Mouse (Mus musculus) lung, postnatal 0 days (tissue): ENCODE results near the gene Commd9. TPM values are rescaled to one million over a fixed set of nuclear protein-coding genes. Genes with fewer than 3 reads are reported as not detected.
A peak's percentile ranks its signal among the peaks of the same experiment; 100 is the strongest.

Source experiments
- ATAC-seq: fragments of 200-750 bp; cut with Nextera tagmentation; 2 replicates; pipeline ENCODE4 v1.8.0; 2017; ENCODE audit warnings: moderate library complexity
- DNase-seq: peaks from one replicate; pipeline ENCODE4 v3.0.0-alpha.2; 2016; ENCODE audit warnings: low spot score
- H3K27ac ChIP-seq: fragments of 300-500 bp; sonication (generic); 2 replicates; pipeline ENCODE4 v1.5.1; 2014; ENCODE audit warnings: antibody characterized with exemption, mild to moderate bottlenecking, low read length, mixed read lengths
- H3K27me3 ChIP-seq: fragments of 300-500 bp; sonication (generic); replicated peaks from 2 replicates; pipeline ENCODE4 v1.6.1; 2014; ENCODE audit warnings: low read length, mixed read lengths; ENCODE audit not compliant: insufficient read depth
- H3K36me3 ChIP-seq: fragments of 300-500 bp; sonication (generic); 2 replicates; pipeline ENCODE4 v1.6.1; 2014; ENCODE audit warnings: low read length, mixed read lengths; ENCODE audit not compliant: insufficient read depth
- H3K4me1 ChIP-seq: fragments of 300-500 bp; sonication (generic); 2 replicates; pipeline ENCODE4 v1.6.1; 2014; ENCODE audit warnings: antibody characterized with exemption, low read depth, low read length, mixed read lengths; ENCODE audit not compliant: insufficient read depth
- H3K4me2 ChIP-seq: fragments of 300-500 bp; sonication (generic); replicated peaks from 2 replicates; pipeline ENCODE4 v1.6.1; 2014; ENCODE audit warnings: low read depth, mild to moderate bottlenecking, low read length, moderate library complexity, mixed read lengths
- H3K4me3 ChIP-seq: fragments of 300-500 bp; sonication (generic); 2 replicates; pipeline ENCODE4 v1.5.1; 2014; ENCODE audit warnings: low read depth, low read length
- H3K9ac ChIP-seq: fragments of 300-500 bp; sonication (generic); replicated peaks from 2 replicates; pipeline ENCODE4 v1.6.1; 2014; ENCODE audit warnings: low read depth, mild to moderate bottlenecking
- H3K9me3 ChIP-seq: fragments of 300-500 bp; sonication (generic); 2 replicates; pipeline ENCODE4 v1.6.1; 2016; ENCODE audit warnings: low read length, mixed read lengths
- CTCF ChIP-seq: IDR thresholded peaks from 2 replicates; pipeline ENCODE4 v1.5.1; 2016; ENCODE audit warnings: antibody characterized with exemption, mild to moderate bottlenecking
- EP300 ChIP-seq: IDR thresholded peaks from 2 replicates; pipeline ENCODE4 v1.6.1; 2016; ENCODE audit warnings: antibody characterized with exemption, mild to moderate bottlenecking, control low read depth
- WGBS: fragments of 180-500 bp; shearing (Covaris S2); extraction: QIAGEN DNeasy Blood & Tissue Kit; methylation state at CpG from one replicate; pipeline ENCODE4 v1.1.7; 2014; 5-methylcytosine and 5-hydroxymethylcytosine counted together
- polyA plus RNA-seq: library from polyadenylated mRNA; unstranded; fragments of >200 nt; fragmentation: Nextera tagmentation; extraction: Ambion mirVana; gene quantifications from 2 replicates; pipeline ENCODE4 v1.2.1, GENCODE M21; 2015

Commd9 gene
- polyA plus RNA-seq, 1 experiment from 2014 or later, result 50.0 TPM

- ATAC-seq (peak; percentile 73), DNase-seq (peak; percentile 69)
- 54% methylated on average over 4 of the region's 4 CpGs for WGBS
- Histone ChIP-seq H3K9ac (no peak overlapping the region), H3K4me1 (no peaks in the 10 kb centered on the region), H3K27me3 (no peaks in the 10 kb centered on the region), H3K36me3 (no peaks in the 10 kb centered on the region), H3K4me2 (no peak overlapping the region), H3K9me3 (no peaks in the 10 kb centered on the region), H3K4me3 (no peak overlapping the region), H3K27ac (no peak overlapping the region)
- TF ChIP-seq CTCF (no peak), EP300 (peak; percentile 71)
Measured at GRCm38 (mm10) chr2:101868683-101869082, 17.4 kb upstream of the Commd9 start.

GRCm38 (mm10) chr2:101871179-101871578 lies 14.9 kb upstream of the Commd9 start:
- peak; percentile 81 for DNase-seq
- Histone ChIP-seq H3K9ac (no peak overlapping the region), H3K27me3 (no peaks in the 10 kb centered on the region), H3K4me2 (peak overlapping the region; percentile 37; the same call in 1 of the 2 replicates), H3K27ac (no peak overlapping the region), H3K9me3 (no peaks in the 10 kb centered on the region), H3K36me3 (no peaks in the 10 kb centered on the region), H3K4me1 (no peaks in the 10 kb centered on the region), H3K4me3 (no peak overlapping the region)
- WGBS, result 21% methylated on average over 14 of the region's 14 CpGs
- TF ChIP-seq CTCF (peak; percentile 76), EP300 (no peak)
- ATAC-seq, result peak; percentile 43; the same call in 1 of the 2 replicates

GRCm38 (mm10) chr2:101881471-101882162 lies 4.4 kb upstream of the Commd9 start:
- no peak overlapping the region for H3K27ac ChIP-seq
- H3K36me3 ChIP-seq, result no peaks in the 10 kb centered on the region
- no peak for ATAC-seq
- H3K27me3 ChIP-seq, result no peaks in the 10 kb centered on the region
- no peaks in the 10 kb centered on the region for H3K9me3 ChIP-seq
- no peak for TF ChIP-seq CTCF
- TF ChIP-seq EP300, result no peak
- H3K4me2 ChIP-seq, result no peak overlapping the region
- peaks cover 3% of the 10 kb centered on the region; the same call in 1 of the 2 replicates for H3K4me1 ChIP-seq
- DNase-seq, result no peak
- WGBS, result 78% methylated on average over 9 of the region's 9 CpGs
- no peak overlapping the region for H3K9ac ChIP-seq
- H3K4me3 ChIP-seq, result no peak overlapping the region

GRCm38 (mm10) chr2:101882998-101883397 lies 3.0 kb upstream of the Commd9 start, which contains the start of gene Prr5l:
Gene Prr5l (minus strand): TSS chr2:101883027.
- TF ChIP-seq CTCF, result no peak
- no peak for TF ChIP-seq EP300
- Histone ChIP-seq H3K4me2 (no peak within 1 kb of the TSS), H3K9me3 (no peaks in the 10 kb centered on the region), H3K27ac (no peak within 1 kb of the TSS), H3K9ac (no peak within 1 kb of the TSS), H3K27me3 (no peaks in the 10 kb centered on the region), H3K4me1 (peaks cover 8% of the 10 kb centered on the region; the same call in 1 of the 2 replicates), H3K4me3 (no peak within 1 kb of the TSS), H3K36me3 (no peaks in the 10 kb centered on the region)
- ATAC-seq (no peak), DNase-seq (no peak)
- WGBS, result 40% methylated on average over 3 of the region's 3 CpGs

- Histone ChIP-seq H3K27me3 (no peaks in the 10 kb centered on the region), H3K4me1 (peaks cover 8% of the 10 kb centered on the region; the same call in 1 of the 2 replicates), H3K4me3 (no peak overlapping the region), H3K9me3 (no peaks in the 10 kb centered on the region), H3K4me2 (no peak overlapping the region), H3K27ac (no peak overlapping the region), H3K9ac (no peak overlapping the region), H3K36me3 (no peaks in the 10 kb centered on the region)
- peak; percentile 28 for DNase-seq
- TF ChIP-seq CTCF (no peak), EP300 (no peak)
- 36% methylated on average over 2 of the region's 2 CpGs for WGBS
- ATAC-seq, result no peak
Measured at GRCm38 (mm10) chr2:101884286-101884685, 1.8 kb upstream of the Commd9 start.

- H3K27ac ChIP-seq, result no peak overlapping the region
- no peak overlapping the region for H3K9ac ChIP-seq
- H3K4me3 ChIP-seq, result no peak overlapping the region
- 93% methylated on average over 8 of the region's 8 CpGs for WGBS
- no peaks in the 10 kb centered on the region for H3K27me3 ChIP-seq
- ATAC-seq, result no peak
- DNase-seq, result no peak
- no peaks in the 10 kb centered on the region for H3K9me3 ChIP-seq
- no peaks in the 10 kb centered on the region for H3K36me3 ChIP-seq
- H3K4me2 ChIP-seq, result no peak overlapping the region
- H3K4me1 ChIP-seq, result peaks cover 8% of the 10 kb centered on the region; the same call in 1 of the 2 replicates
- TF ChIP-seq CTCF (no peak), EP300 (no peak)
Measured at GRCm38 (mm10) chr2:101888886-101889285, 2.8 kb downstream of the Commd9 start.
